Mouse (Mus musculus): ENCODE data around the gene Nub1. TPM values are rescaled to one million over a fixed set of nuclear protein-coding genes. Genes with fewer than 3 reads are reported as not detected.
A peak's percentile ranks its signal among the peaks of the same experiment; 100 is the strongest.
"Not testable (repeated sequence)": the region's sequence is repeated elsewhere in the genome, so short reads cannot be mapped to it uniquely, and the experiment has no call there.

The Nub1 gene
- total RNA-seq, 2 experiments from 2014 or later: 74.2 to 77.3 TPM

GRCm38 (mm10) chr5:24657113-24657512 is 28.2 kb upstream of the Nub1 start:
- intact Hi-C loops (cut with DNase I): loop anchor here (10.0 kb wide), 1 partner anchor 172 kb away; no protein-coding TSS in a partner anchor
- TF ChIP-seq CTCF (IDR thresholded peaks at IDR 0.05): no peak
- DNase-seq (ENCODE audit: extremely low spot score in 1 of 2, low spot score in 2 of 2): no peak
- Histone ChIP-seq H3K4me3 (no peak overlapping the region), H3K27ac (no peak overlapping the region)

DNA sequence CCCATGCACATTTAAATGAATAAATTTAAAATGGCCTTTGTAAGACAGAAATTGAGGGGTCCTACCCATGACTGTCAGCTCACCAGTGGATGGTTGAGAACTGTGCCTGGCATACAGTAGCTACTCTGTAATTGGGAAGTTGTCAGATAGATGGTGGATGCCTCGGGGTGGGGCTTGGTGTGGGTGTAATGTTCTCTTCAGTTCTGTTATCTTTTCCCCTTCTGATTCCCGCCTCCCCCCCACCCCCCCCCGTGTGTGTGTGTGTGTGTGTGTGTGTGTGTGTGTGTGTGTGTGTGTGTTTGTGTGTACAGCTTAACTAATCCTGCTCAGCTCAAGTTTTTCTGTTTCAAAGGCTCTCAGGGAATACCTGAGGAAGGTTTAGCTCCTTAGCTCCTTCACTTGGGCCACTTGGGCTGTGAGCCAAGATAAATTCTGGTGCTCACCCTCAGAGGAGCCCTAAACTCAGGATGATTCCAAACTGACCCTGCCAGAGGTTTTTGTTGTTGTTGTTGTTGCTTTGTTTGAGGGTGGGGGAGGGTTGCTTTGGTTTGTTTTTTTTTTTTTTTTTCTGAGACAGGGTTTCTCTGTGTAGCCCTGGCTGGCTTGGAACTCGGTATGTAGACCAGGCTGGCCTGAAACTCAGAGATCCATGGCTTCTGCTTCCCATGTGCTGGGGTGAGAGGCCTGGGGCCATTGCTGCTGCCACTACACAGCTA is 25.5 kb upstream of the Nub1 start:
- no peak for TF ChIP-seq CTCF (IDR thresholded peaks at IDR 0.05)
- DNase-seq (ENCODE audit: extremely low spot score in 1 of 2, low spot score in 2 of 2): no peak
- H3K27ac ChIP-seq: no peak overlapping the region
- intact Hi-C loops (cut with DNase I): loop anchor here (10.0 kb wide), 1 partner anchor 175 kb away; no protein-coding TSS in a partner anchor
- no peak overlapping the region for H3K4me3 ChIP-seq

DNA sequence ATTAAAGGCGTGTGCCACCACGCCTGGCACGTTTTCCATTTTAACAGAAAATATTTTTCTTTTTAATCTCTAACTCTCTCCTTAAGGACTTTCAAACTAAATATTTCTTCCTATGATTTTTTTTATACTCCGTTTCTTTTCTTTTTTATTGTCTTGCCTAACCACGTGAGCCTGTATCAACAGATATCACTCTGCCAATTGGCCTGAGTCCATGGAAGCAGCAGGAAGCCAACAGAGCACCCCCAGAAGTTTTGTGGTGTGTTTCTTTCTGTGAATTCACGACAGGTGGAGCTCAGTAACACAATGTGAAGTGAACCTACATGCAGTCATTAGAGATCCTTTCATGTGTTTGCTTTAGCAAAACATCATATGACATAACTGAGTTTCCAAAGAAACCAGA is 23.9 kb upstream of the Nub1 start:
- Histone ChIP-seq H3K27ac (no peak overlapping the region), H3K4me3 (no peak overlapping the region)
- DNase-seq (ENCODE audit: extremely low spot score in 1 of 2, low spot score in 2 of 2): no peak
- TF ChIP-seq CTCF (IDR thresholded peaks at IDR 0.05): no peak
- intact Hi-C loops (cut with DNase I): no loop called here

DNA sequence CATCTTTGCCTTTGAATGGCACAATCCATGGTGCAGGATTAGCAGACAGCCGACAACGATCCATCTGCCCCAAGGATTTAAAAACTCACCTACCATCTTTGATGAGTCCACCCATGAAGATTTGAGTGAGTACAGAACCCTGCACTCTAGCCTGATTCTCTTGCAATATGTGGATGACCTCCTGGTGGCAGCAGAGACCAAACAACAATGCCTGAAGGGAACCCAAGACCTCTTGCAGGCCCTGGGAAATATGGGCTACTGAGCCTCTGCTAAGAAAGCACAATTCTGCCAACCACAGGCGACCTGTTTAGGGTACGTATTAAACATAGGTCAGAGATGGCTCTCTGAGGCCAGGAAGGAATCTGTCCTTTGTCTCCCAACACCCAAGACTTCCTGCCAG is 11.1 kb upstream of the Nub1 start:
- TF ChIP-seq CTCF (IDR thresholded peaks at IDR 0.05): peak; percentile 80
- no peak overlapping the region for H3K27ac ChIP-seq
- peak; percentile 79 to 86 for DNase-seq (ENCODE audit: extremely low spot score in 1 of 2, low spot score in 2 of 2)
- intact Hi-C loops (cut with DNase I): loop anchor here (1.0 to 2.0 kb wide), 2 partner anchors 106 to 337 kb away; no protein-coding TSS in a partner anchor
- no peak overlapping the region for H3K4me3 ChIP-seq

DNA sequence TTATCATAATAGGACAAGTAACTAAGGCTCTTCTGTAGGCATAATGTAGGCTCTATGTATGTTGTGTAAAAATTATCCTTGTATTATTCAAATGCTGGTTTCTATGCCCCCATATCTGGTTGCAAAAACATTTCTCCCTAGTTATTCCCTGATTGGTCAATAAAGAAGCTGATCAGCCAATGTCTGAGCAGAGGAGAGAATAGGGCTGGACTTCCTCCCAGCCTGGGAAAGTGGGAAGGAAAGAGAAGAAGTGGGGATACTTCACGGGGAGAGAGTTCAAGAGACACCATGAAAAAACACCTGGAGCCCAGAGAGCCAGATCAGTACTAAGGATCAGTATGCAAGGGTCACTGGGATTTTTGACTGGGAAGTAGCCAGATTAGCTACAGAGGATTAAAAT is 3.9 kb upstream of the Nub1 start:
- no peak for TF ChIP-seq CTCF (IDR thresholded peaks at IDR 0.05)
- H3K27ac ChIP-seq: no peak overlapping the region
- DNase-seq (ENCODE audit: extremely low spot score in 1 of 2, low spot score in 2 of 2): no peak
- H3K4me3 ChIP-seq: no peak overlapping the region
- intact Hi-C loops (cut with DNase I): no loop called here

DNA sequence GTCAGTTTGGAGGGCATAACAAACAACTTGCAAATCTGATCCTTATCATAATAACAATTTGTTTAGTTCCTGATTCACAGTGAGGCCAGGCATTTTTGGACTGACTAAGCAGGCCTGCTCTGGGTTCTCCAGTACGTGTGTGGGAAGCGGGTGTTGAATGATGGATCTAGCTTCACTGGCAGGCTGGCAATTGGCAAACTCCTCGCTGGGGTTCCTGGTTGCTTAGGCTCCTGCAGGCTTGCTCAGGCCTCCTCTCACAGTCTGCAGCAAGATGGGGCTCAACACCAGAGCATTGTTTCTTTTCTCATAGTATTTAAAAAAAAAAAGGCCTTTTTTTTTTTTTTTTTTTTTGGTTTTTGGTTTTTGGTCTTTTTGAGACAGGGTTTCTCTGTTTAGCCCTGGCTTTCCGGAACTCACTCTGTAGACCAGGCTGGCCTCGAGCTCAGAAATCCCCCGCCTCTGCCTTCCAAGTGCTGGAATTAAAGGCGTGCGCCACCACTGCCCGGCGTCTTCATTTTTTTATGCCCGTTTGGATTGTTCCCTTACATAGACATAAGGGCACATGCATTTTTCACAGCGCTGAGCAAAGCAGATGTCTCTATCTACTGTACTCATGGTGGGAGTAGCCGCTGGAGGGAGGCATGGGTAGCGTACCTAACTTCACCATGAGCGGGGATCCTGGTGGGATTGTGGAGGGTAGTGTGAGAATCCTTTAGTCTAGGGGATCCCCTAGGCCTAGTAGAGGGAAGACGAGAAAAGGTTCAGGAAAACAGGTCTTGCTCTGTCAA is 560 bp upstream of the Nub1 start:
- peak; percentile 54 for DNase-seq (ENCODE audit: extremely low spot score in 1 of 2, low spot score in 2 of 2)
- Histone ChIP-seq H3K27ac (peak overlapping the region; percentile 92), H3K4me3 (peak overlapping the region; percentile 80)
- intact Hi-C loops (cut with DNase I): loop anchor here (1.0 kb wide), 2 partner anchors 66 to 157 kb away; no protein-coding TSS in a partner anchor
- no peak for TF ChIP-seq CTCF (IDR thresholded peaks at IDR 0.05)

DNA sequence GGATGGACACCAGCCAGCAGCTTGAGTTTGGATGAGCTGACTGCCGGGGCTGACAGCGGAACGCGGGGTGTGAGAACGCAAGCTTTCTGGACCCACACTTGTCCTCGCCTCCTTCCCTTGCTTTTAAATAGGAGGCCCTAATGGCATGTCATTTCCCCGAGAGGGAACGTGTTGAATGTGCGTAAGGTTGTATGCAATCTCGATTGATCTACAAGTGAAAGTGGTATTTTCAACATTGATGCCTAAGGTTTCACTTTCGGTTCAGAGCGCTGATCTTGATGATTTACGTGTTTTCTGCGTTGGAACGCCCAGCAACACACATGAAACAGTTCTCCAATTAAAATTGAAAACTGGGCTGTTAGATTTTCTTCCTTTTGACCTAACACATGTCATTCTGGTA is 844 bp downstream of the Nub1 start:
- peak overlapping the region; percentile 80 for H3K4me3 ChIP-seq
- peak overlapping the region; percentile 92 for H3K27ac ChIP-seq
- no peak for TF ChIP-seq CTCF (IDR thresholded peaks at IDR 0.05)
- intact Hi-C loops (cut with DNase I): no loop called here
- DNase-seq (ENCODE audit: extremely low spot score in 1 of 2, low spot score in 2 of 2): no peak

- H3K27ac ChIP-seq; DNase-seq (ENCODE audit: extremely low spot score in 1 of 2, low spot score in 2 of 2); intact Hi-C loops (cut with DNase I): not testable (repeated sequence)
- H3K4me3 ChIP-seq: peak overlapping the region; percentile 80
Observed at GRCm38 (mm10) chr5:24686671-24687420, 1.5 kb downstream of the Nub1 start.

- Histone ChIP-seq H3K27ac (no peak overlapping the region), H3K4me3 (no peak overlapping the region)
- DNase-seq (ENCODE audit: extremely low spot score in 1 of 2, low spot score in 2 of 2): no peak
- no peak for TF ChIP-seq CTCF (IDR thresholded peaks at IDR 0.05)
- intact Hi-C loops (cut with DNase I): no loop called here
Observed at GRCm38 (mm10) chr5:24687696-24688095, 2.4 kb downstream of the Nub1 start.

GRCm38 (mm10) chr5:24696704-24697103 is 11.4 kb downstream of the Nub1 start:
- TF ChIP-seq CTCF (IDR thresholded peaks at IDR 0.05): no peak
- Histone ChIP-seq H3K27ac (no peak overlapping the region), H3K4me3 (no peak overlapping the region)
- DNase-seq (ENCODE audit: extremely low spot score in 1 of 2, low spot score in 2 of 2): no peak
- intact Hi-C loops (cut with DNase I): no loop called here

DNA sequence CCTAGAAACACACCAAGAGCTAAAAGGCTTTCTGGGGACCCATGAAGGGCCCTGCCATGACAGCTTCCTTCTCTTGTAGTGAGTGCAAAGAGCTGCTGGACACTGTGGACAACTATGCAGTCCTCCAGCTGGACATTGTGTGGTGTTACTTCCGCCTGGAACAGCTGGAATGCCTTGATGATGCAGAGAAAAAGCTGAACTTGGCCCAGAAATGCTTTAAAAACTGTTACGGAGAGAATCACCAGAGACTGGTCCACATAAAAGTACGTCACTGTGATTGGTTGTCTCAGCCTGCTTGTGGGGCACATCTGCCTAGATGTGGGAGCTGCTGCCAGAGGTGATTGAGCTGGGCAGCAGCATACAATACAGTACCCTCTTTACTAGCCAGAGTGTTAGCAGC is 15.9 kb downstream of the Nub1 start:
- no peak for DNase-seq (ENCODE audit: extremely low spot score in 1 of 2, low spot score in 2 of 2)
- intact Hi-C loops (cut with DNase I): no loop called here
- TF ChIP-seq CTCF (IDR thresholded peaks at IDR 0.05): no peak
- no peak overlapping the region for H3K27ac ChIP-seq
- no peak overlapping the region for H3K4me3 ChIP-seq

- no peak for DNase-seq (ENCODE audit: extremely low spot score in 1 of 2, low spot score in 2 of 2)
- intact Hi-C loops (cut with DNase I): no loop called here
- no peak for TF ChIP-seq CTCF (IDR thresholded peaks at IDR 0.05)
Observed at GRCm38 (mm10) chr5:24704615-24705014, 19.3 kb downstream of the Nub1 start.

More at GRCm38 (mm10) chr5:24704615-24705014, 19.3 kb downstream of the Nub1 start:
- Histone ChIP-seq H3K4me3 (no peak overlapping the region), H3K27ac (no peak overlapping the region)

Measured in left cerebral cortex, adult 2 months (tissue).